Mouse (Mus musculus) forebrain, postnatal 0 days (tissue): ENCODE measurements at regions not wholly inside any gene's neighbourhood (a gene's known extent, or its start where the extent isn't known, plus 50 kb on each side); places are given as distances from the start of the nearest gene placed in this dataset.

ENCODE experiments used
- ATAC-seq: fragments of 200-750 bp; cut with Nextera tagmentation; 2 replicates; pipeline ENCODE4 v1.8.0; 2017; ENCODE audit warnings: mild to moderate bottlenecking, moderate library complexity
- DNase-seq: peaks from one replicate; pipeline ENCODE4 v3.0.0-alpha.2; 2015
- H3K27ac ChIP-seq: fragments of 300-500 bp; sonication (generic); 2 replicates; pipeline ENCODE4 v1.5.1; 2014; ENCODE audit warnings: low read depth, mild to moderate bottlenecking, antibody characterized with exemption, low read length, moderate library complexity, mixed read lengths
- H3K27me3 ChIP-seq: fragments of 300-500 bp; sonication (generic); 2 replicates; pipeline ENCODE4 v1.6.1; 2014; ENCODE audit warnings: mild to moderate bottlenecking, low read length, mixed read lengths; ENCODE audit not compliant: insufficient read depth
- H3K36me3 ChIP-seq: fragments of 300-500 bp; sonication (generic); 2 replicates; pipeline ENCODE4 v1.6.1; 2014; ENCODE audit warnings: mild to moderate bottlenecking, moderate library complexity; ENCODE audit not compliant: insufficient read depth
- H3K4me1 ChIP-seq: fragments of 300-500 bp; sonication (generic); 2 replicates; pipeline ENCODE4 v1.6.1; 2014; ENCODE audit warnings: antibody characterized with exemption; ENCODE audit not compliant: insufficient read depth
- H3K4me2 ChIP-seq: fragments of 300-500 bp; sonication (generic); 2 replicates; pipeline ENCODE4 v1.6.1; 2014; ENCODE audit warnings: low read depth, mild to moderate bottlenecking, moderate library complexity
- H3K4me3 ChIP-seq: fragments of 300-500 bp; sonication (generic); 2 replicates; pipeline ENCODE4 v1.5.1; 2014; ENCODE audit warnings: low read depth, low read length, mixed read lengths
- H3K9ac ChIP-seq: fragments of 300-500 bp; sonication (generic); 2 replicates; pipeline ENCODE4 v1.6.1; 2014; ENCODE audit warnings: mild to moderate bottlenecking
- H3K9me3 ChIP-seq: fragments of 300-500 bp; sonication (generic); 2 replicates; pipeline ENCODE4 v1.6.1; 2016; ENCODE audit warnings: low read length
- CTCF ChIP-seq: sonication (generic); IDR thresholded peaks from 2 replicates; pipeline ENCODE4 v1.5.1; 2016; ENCODE audit warnings: antibody characterized with exemption, control low read depth, low read depth
- WGBS: fragments of 180-500 bp; shearing (Covaris S2); extraction: QIAGEN DNeasy Blood & Tissue Kit; methylation state at CpG from one replicate; pipeline ENCODE4 v1.1.7; 2014; 5-methylcytosine and 5-hydroxymethylcytosine counted together

- Histone ChIP-seq H3K9ac (no peak overlapping the region), H3K4me2 (no peak overlapping the region), H3K36me3 (no peaks in the 10 kb centered on the region), H3K4me3 (no peak overlapping the region), H3K4me1 (peaks cover 15% of the 10 kb centered on the region), H3K27ac (no peak overlapping the region), H3K9me3 (no peaks in the 10 kb centered on the region), H3K27me3 (no peaks in the 10 kb centered on the region)
- ATAC-seq (no peak), DNase-seq (no peak)
- WGBS: 9% methylated on average over 5 of the region's 5 CpGs
- no peak for TF ChIP-seq CTCF
Observed at GRCm38 (mm10) chr12:71477691-71478090, 168.0 kb downstream of the Dact1 start.

GRCm38 (mm10) chr12:71481371-71481770, 171.7 kb downstream of the Dact1 start:
- WGBS: 44% methylated on average over 6 of the region's 6 CpGs
- H3K27ac ChIP-seq: 0 out of 2 replicates have a peak overlapping the region, but pooled peaks have one; percentile 23
- ATAC-seq: peak; percentile 45; the same call in 1 of the 2 replicates

DNA sequence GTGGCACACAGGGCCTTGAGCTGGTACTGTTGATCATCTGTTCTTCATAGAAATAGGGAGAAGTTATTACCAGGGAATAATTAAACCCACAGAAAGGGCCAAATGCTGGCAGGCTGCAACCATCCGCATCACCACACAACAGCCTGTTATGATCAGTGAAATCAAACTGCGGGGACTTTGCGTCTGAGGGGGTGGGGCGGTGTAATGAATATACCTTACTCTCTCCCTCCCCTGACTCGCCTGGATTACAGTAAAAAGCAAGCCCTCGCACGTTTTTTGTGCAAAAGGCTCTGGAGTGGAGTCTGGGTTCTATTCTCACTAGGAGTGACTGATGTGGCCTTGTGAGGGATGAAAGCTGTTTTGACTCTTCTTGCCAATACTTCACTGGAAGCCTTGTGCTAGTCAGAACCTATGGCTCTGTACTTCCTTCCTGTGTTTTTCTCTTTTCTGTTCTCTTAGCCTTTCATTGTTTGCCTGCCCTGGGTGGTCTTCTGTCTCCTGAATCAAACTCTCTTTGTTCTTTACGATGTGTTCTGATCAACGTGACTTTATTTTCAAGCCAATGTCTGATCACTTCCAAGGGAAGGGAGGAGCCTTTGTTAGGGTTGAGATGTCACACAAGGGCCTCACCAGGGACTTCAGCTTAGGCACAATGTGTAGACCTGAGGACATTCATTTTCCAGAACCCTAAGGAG, 172.4 kb downstream of the Dact1 start:
- Histone ChIP-seq H3K9me3 (no peaks in the 10 kb centered on the region), H3K4me3 (no peak overlapping the region), H3K4me2 (no peak overlapping the region), H3K4me1 (peaks cover 14% of the 10 kb centered on the region), H3K27ac (0 out of 2 replicates have a peak overlapping the region, but pooled peaks have one; percentile 35), H3K27me3 (no peaks in the 10 kb centered on the region), H3K36me3 (no peaks in the 10 kb centered on the region), H3K9ac (no peak overlapping the region)
- no peak for TF ChIP-seq CTCF
- peak; percentile 45 for DNase-seq
- peak; percentile 62; the same call in 1 of the 2 replicates for ATAC-seq
- WGBS: 26% methylated on average over 9 of the region's 9 CpGs

More at GRCm38 (mm10) chr12:71481371-71481770, 171.7 kb downstream of the Dact1 start:
- Histone ChIP-seq H3K4me3 (no peak overlapping the region), H3K27me3 (no peaks in the 10 kb centered on the region), H3K9me3 (no peaks in the 10 kb centered on the region), H3K4me2 (no peak overlapping the region), H3K36me3 (no peaks in the 10 kb centered on the region), H3K9ac (no peak overlapping the region), H3K4me1 (peaks cover 15% of the 10 kb centered on the region)
- peak; percentile 43 for DNase-seq
- no peak for TF ChIP-seq CTCF

GRCm38 (mm10) chr12:71482619-71483018, 172.9 kb downstream of the Dact1 start:
- WGBS: 47% methylated on average over 2 of the region's 2 CpGs
- Histone ChIP-seq H3K27me3 (no peaks in the 10 kb centered on the region), H3K36me3 (no peaks in the 10 kb centered on the region), H3K4me3 (no peak overlapping the region), H3K27ac (0 out of 2 replicates have a peak overlapping the region, but pooled peaks have one; percentile 35), H3K9ac (no peak overlapping the region), H3K4me2 (no peak overlapping the region), H3K4me1 (peaks cover 12% of the 10 kb centered on the region), H3K9me3 (no peaks in the 10 kb centered on the region)
- ATAC-seq (no peak), DNase-seq (no peak)
- no peak for TF ChIP-seq CTCF

DNA sequence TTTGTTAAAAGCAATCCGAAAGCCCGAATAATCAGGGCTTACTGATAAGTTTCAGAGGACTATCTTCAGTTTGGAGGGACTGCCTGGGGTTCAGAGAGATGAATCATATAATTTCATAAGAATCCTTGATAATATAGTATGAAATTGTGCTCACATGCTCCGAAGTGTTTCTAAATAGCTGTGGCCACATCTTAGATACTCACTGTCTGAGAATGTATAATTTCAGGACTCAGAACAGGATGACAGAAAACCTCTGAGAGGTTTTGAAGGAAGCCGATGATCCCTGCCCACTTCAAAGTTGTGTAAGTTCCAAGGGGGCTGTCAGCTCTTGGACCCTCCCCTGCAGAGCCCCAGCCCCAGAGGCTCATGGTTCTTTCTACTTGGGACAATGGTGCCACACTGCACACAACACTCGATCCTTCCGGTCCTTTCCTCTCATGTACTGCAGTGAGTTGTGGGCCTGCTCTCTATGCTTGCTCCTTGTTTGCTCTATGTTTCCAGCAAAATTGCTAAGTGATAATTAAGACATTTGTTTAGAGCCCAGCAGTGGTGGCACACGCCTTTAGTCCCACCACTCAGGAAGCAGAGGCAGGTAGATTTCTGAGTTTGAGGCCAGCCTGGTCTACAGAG, 174.0 kb downstream of the Dact1 start:
- H3K9me3 ChIP-seq: no peaks in the 10 kb centered on the region
- no peak for TF ChIP-seq CTCF
- peaks cover 14% of the 10 kb centered on the region for H3K4me1 ChIP-seq
- 91% methylated on average over 7 of the region's 7 CpGs for WGBS
- no peak overlapping the region for H3K27ac ChIP-seq
- no peak for DNase-seq
- ATAC-seq: no peak
- no peak overlapping the region for H3K9ac ChIP-seq
- H3K4me3 ChIP-seq: no peak overlapping the region
- no peak overlapping the region for H3K4me2 ChIP-seq
- no peaks in the 10 kb centered on the region for H3K27me3 ChIP-seq
- no peaks in the 10 kb centered on the region for H3K36me3 ChIP-seq

DNA sequence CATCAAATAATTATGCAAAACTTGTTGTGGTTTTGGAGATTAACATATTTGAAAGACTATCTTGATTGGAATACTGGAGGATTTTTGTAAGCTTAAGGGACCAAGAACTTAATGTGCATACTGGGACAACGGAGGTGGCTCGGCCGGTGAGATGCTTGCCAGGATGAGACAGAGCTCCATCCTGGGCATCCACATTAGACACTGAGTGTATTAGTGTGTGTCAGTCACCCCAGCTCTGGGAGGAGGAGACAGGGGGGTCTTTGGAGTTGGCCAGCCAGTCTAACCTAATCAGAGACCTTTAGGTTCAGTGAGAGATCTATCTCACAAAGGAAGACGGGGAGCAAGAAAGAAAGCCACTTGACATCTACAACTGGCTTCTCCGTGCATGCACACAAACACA, 174.6 kb downstream of the Dact1 start:
- no peak for TF ChIP-seq CTCF
- Histone ChIP-seq H3K27me3 (no peaks in the 10 kb centered on the region), H3K27ac (no peak overlapping the region), H3K4me1 (peaks cover 14% of the 10 kb centered on the region), H3K36me3 (no peaks in the 10 kb centered on the region), H3K9me3 (no peaks in the 10 kb centered on the region), H3K9ac (no peak overlapping the region), H3K4me3 (no peak overlapping the region), H3K4me2 (no peak overlapping the region)
- no peak for ATAC-seq
- 95% methylated on average over 5 of the region's 5 CpGs for WGBS
- DNase-seq: no peak

- no peak overlapping the region for H3K27ac ChIP-seq
- no peaks in the 10 kb centered on the region for H3K27me3 ChIP-seq
- ATAC-seq (no peak), DNase-seq (no peak)
- H3K9ac ChIP-seq: no peak overlapping the region
- H3K4me1 ChIP-seq: peaks cover 14% of the 10 kb centered on the region
- no peaks in the 10 kb centered on the region for H3K9me3 ChIP-seq
- H3K4me2 ChIP-seq: no peak overlapping the region
- no peak for TF ChIP-seq CTCF
- WGBS: 72% methylated on average over 12 of the region's 12 CpGs
- H3K36me3 ChIP-seq: no peaks in the 10 kb centered on the region
- H3K4me3 ChIP-seq: no peak overlapping the region
Observed at GRCm38 (mm10) chr12:71486078-71486477, 176.4 kb downstream of the Dact1 start.
